Mouse (Mus musculus): ENCODE data around the gene Fntb.

GRCm38 (mm10) chr12:76869561-76869960, 104.2 kb downstream of the Fntb start:
- TF ChIP-seq CTCF (IDR thresholded peaks at IDR 0.05; ENCODE audit: low read depth) (no peak), EP300 (IDR thresholded peaks at IDR 0.05; ENCODE audit: low read depth) (no peak)

Measured in liver, postnatal 0 days (tissue).